Mouse (Mus musculus) heart, postnatal 0 days (tissue): ENCODE results near the gene Pygo2. TPM values are rescaled to one million over a fixed set of nuclear protein-coding genes. Genes with fewer than 3 reads are reported as not detected.

ENCODE experiments used
- ATAC-seq: fragments of 200-750 bp; cut with Nextera tagmentation; 2 replicates; pipeline ENCODE4 v1.8.0; 2017; ENCODE audit warnings: low read depth, moderate number of reproducible peaks, moderate library complexity; ENCODE audit not compliant: insufficient read depth
- DNase-seq: peaks from one replicate; pipeline ENCODE4 v3.0.0-alpha.2; 2016; ENCODE audit warnings: low spot score
- H3K27ac ChIP-seq: fragments of 300-500 bp; sonication (generic); 2 replicates; pipeline ENCODE4 v1.5.1; 2014; ENCODE audit warnings: low read depth, mild to moderate bottlenecking
- H3K27me3 ChIP-seq: fragments of 300-500 bp; sonication (generic); 2 replicates; pipeline ENCODE4 v1.6.1; 2014; ENCODE audit warnings: low read length, mixed read lengths; ENCODE audit not compliant: control insufficient read depth, insufficient read depth
- H3K36me3 ChIP-seq: fragments of 300-500 bp; sonication (generic); replicated peaks from 2 replicates; pipeline ENCODE4 v1.6.1; 2014; ENCODE audit warnings: low read length, mixed read lengths; ENCODE audit not compliant: control insufficient read depth, insufficient read depth
- H3K4me1 ChIP-seq: fragments of 300-500 bp; sonication (generic); 2 replicates; pipeline ENCODE4 v1.6.1; 2014; ENCODE audit warnings: antibody characterized with exemption; ENCODE audit not compliant: control insufficient read depth, insufficient read depth
- H3K4me2 ChIP-seq: fragments of 300-500 bp; sonication (generic); 2 replicates; pipeline ENCODE4 v1.6.1; 2014; ENCODE audit warnings: low read depth, mild to moderate bottlenecking, low read length, moderate library complexity
- H3K4me3 ChIP-seq: fragments of 300-500 bp; sonication (generic); 2 replicates; pipeline ENCODE4 v1.5.1; 2014; ENCODE audit warnings: low read depth, low read length
- H3K9ac ChIP-seq: fragments of 300-500 bp; sonication (generic); replicated peaks from 2 replicates; pipeline ENCODE4 v1.6.1; 2014; ENCODE audit warnings: low read depth, low read length, mixed read lengths
- H3K9me3 ChIP-seq: fragments of 300-500 bp; sonication (generic); replicated peaks from 2 replicates; pipeline ENCODE4 v1.6.1; 2016; ENCODE audit warnings: low read length; ENCODE audit not compliant: control insufficient read depth
- CTCF ChIP-seq: IDR thresholded peaks from 2 replicates; pipeline ENCODE4 v1.5.1; 2016; ENCODE audit warnings: antibody characterized with exemption, control low read depth, low read depth
- EP300 ChIP-seq: IDR thresholded peaks from 2 replicates; pipeline ENCODE4 v1.6.1; 2016; ENCODE audit warnings: antibody characterized with exemption, low read depth
- WGBS: fragments of 180-500 bp; shearing (Covaris S2); extraction: QIAGEN DNeasy Blood & Tissue Kit; methylation state at CpG from one replicate; pipeline ENCODE4 v1.1.7; 2014; 5-methylcytosine and 5-hydroxymethylcytosine counted together
- polyA plus RNA-seq: library from polyadenylated mRNA; unstranded; fragments of >200 nt; fragmentation: Nextera tagmentation; extraction: Ambion mirVana; gene quantifications from 2 replicates; pipeline ENCODE4 v1.2.1, GENCODE M21; 2015
- total RNA-seq: library from RNA; depleted of rRNA; stranded (reverse); fragments of >200 nt; gene quantifications from 2 replicates; pipeline ENCODE4 v1.2.3, GENCODE M21; 2014; ENCODE audit warnings: low replicate concordance

The Pygo2 gene
- total and polyA plus RNA-seq, 2 experiments from 2014 or later = 10.4 to 49.8 TPM

- H3K27me3 ChIP-seq = no peaks in the 10 kb centered on the region
- peak overlapping the region; percentile 69 for H3K9ac ChIP-seq
- peak overlapping the region; percentile 84 for H3K27ac ChIP-seq
- TF ChIP-seq EP300 (0 out of 2 replicates have a peak, but pooled peaks have one; percentile 47), CTCF (no peak)
- DNase-seq = peak; percentile 46
- peak overlapping the region; percentile 100 for H3K4me2 ChIP-seq
- peaks cover 41% of the 10 kb centered on the region for H3K4me1 ChIP-seq
- peak overlapping the region; percentile 78 for H3K4me3 ChIP-seq
- H3K9me3 ChIP-seq = no peaks in the 10 kb centered on the region
- WGBS = under 1% methylated on average over 50 of the region's 56 CpGs
- no peak for ATAC-seq
- no peaks in the 10 kb centered on the region for H3K36me3 ChIP-seq
Measured at GRCm38 (mm10) chr3:89391663-89392511, 38.1 kb upstream of the Pygo2 start.

DNA sequence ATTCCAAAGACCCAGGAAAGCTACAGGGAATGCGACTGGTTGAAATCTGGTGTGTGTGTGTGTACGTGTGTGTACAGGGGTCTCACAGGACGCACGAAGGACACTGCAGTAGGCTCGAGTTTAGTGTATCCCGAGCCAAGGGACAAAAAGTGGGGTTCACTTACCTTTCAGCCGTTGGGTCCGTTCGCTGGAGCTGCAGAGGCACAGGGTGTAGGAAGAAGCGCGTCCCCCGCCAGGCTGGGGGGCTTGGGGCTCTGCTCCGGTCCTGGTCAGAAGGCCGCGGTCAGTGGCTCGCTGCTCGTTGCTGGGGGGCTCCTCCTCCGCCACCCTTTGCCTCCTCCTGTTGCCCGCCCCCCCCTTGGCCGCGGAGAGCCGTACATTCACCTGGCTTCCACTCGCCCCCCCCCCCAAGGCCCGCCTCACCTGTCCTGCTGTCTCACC is 37.1 kb upstream of the Pygo2 start:
- ATAC-seq = no peak
- H3K27ac ChIP-seq = peak overlapping the region; percentile 84
- no peaks in the 10 kb centered on the region for H3K36me3 ChIP-seq
- H3K9me3 ChIP-seq = no peaks in the 10 kb centered on the region
- peak overlapping the region; percentile 100 for H3K4me2 ChIP-seq
- no peaks in the 10 kb centered on the region for H3K27me3 ChIP-seq
- H3K4me1 ChIP-seq = peaks cover 39% of the 10 kb centered on the region
- TF ChIP-seq EP300 = no peak
- no peak for TF ChIP-seq CTCF
- DNase-seq = no peak
- H3K9ac ChIP-seq = peak overlapping the region; percentile 69
- H3K4me3 ChIP-seq = peak overlapping the region; percentile 78
- WGBS = under 1% methylated on average over 18 of the region's 24 CpGs

GRCm38 (mm10) chr3:89393605-89394004 is 36.4 kb upstream of the Pygo2 start:
- no peaks in the 10 kb centered on the region for H3K9me3 ChIP-seq
- TF ChIP-seq CTCF (no peak), EP300 (no peak)
- ATAC-seq (peak; percentile 92), DNase-seq (peak; percentile 99)
- 0% methylated on average over 15 of the region's 15 CpGs for WGBS
- peak overlapping the region; percentile 69 for H3K9ac ChIP-seq
- peak overlapping the region; percentile 78 for H3K4me3 ChIP-seq
- H3K4me2 ChIP-seq = peak overlapping the region; percentile 100
- H3K36me3 ChIP-seq = no peaks in the 10 kb centered on the region
- peak overlapping the region; percentile 95 for H3K27ac ChIP-seq
- H3K4me1 ChIP-seq = peaks cover 35% of the 10 kb centered on the region
- H3K27me3 ChIP-seq = no peaks in the 10 kb centered on the region

GRCm38 (mm10) chr3:89394006-89394893 is 35.8 kb upstream of the Pygo2 start, which contains the start of gene Zbtb7b:
Gene Zbtb7b (minus strand): TSS chr3:89394776.
- peak within 1 kb of the TSS; percentile 100 for H3K4me2 ChIP-seq
- peaks cover 35% of the 10 kb centered on the region for H3K4me1 ChIP-seq
- H3K4me3 ChIP-seq = peak within 1 kb of the TSS; percentile 78
- DNase-seq (peak; percentile 65), ATAC-seq (peak; percentile 57)
- TF ChIP-seq EP300 (no peak), CTCF (peak; percentile 26)
- WGBS = 1% methylated on average over 39 of the region's 42 CpGs
- peak within 1 kb of the TSS; percentile 67 for H3K9ac ChIP-seq
- H3K27ac ChIP-seq = peak within 1 kb of the TSS; percentile 95
- no peaks in the 10 kb centered on the region for H3K36me3 ChIP-seq
- no peaks in the 10 kb centered on the region for H3K9me3 ChIP-seq
- H3K27me3 ChIP-seq = no peaks in the 10 kb centered on the region

DNA sequence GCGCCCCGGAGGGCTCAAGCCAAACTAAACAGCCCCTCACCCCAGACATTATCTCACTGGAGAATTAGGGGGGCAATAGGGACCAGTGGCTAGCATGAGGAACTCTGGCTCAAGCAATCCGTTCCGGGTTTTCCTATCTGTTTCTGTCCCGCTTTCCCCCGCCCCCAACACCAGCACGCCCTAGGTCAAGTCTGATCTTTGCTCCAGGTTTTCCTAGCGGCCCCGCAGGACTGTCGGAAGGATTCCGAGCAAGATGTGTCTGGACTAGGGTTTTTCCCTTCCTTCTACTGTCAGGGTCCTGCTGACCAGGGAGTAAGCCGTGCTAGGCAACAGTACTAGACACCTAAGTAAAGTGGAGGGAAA is 35.1 kb upstream of the Pygo2 start:
- peak; percentile 22 for ATAC-seq
- Histone ChIP-seq H3K4me3 (peak overlapping the region; percentile 78), H3K27ac (peak overlapping the region; percentile 95), H3K9me3 (no peaks in the 10 kb centered on the region), H3K9ac (peak overlapping the region; percentile 67), H3K36me3 (no peaks in the 10 kb centered on the region), H3K4me1 (peaks cover 34% of the 10 kb centered on the region), H3K4me2 (peak overlapping the region; percentile 100), H3K27me3 (no peaks in the 10 kb centered on the region)
- DNase-seq = peak; percentile 92
- TF ChIP-seq EP300 = no peak
- no peak for TF ChIP-seq CTCF
- 1% methylated on average over 12 of the region's 12 CpGs for WGBS
